In the genomic region with DNA sequence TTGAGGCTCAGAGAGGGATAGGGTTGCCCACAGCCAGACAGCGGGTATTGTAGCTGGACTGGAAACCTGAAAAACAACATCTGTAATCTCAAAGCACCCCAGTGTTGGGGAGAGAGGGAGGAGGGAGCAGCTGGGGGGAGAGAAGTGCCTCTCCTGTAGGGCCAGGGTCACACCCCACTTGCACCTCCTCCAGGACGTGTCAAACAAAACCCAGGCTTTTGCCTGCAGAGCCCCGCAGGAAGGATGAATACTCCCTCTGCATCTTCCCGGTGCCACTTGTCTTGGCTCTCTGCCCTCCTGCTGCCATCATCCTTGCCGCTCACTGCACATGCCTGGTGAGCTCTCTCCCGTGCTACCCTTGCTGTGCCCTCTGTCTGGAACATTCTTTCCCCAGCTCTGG, we compare ENCODE assay signal across 14 mouse cellular contexts. TPM values are rescaled to one million over a fixed set of nuclear protein-coding genes. Genes with fewer than 3 reads are reported as not detected.
A peak's percentile ranks its signal among the peaks of the same experiment; 100 is the strongest.
DNase-seq lines count a peak whose midpoint lies in the region; ATAC-seq and TF ChIP-seq lines count a peak whose summit lies in the region.
"Had no signal": no experiment of that assay in that cellular context is flagged by ENCODE, and none has a peak within 500 bp of the region (broad histone marks: within the 10 kb centered on the region; RNA-seq: fewer than 3 reads in every experiment).

No protein-coding gene starts in this region.

- ATAC-seq in embryonic facial prominence, embryonic 14.5 days (ENCODE audit: low read depth): peak; percentile 47
- no peak for ATAC-seq in midbrain, embryonic 16.5 days
- ATAC-seq in midbrain, postnatal 0 days (ENCODE audit: low FRiP score): no peak
- ATAC-seq in stomach, embryonic 15.5 days (ENCODE audit: insufficient read depth, low FRiP score, low read depth): peak; percentile 45; the same call in 1 of the 2 replicates
- no peak for ATAC-seq in neural tube, embryonic 15.5 days (ENCODE audit: low FRiP score)
- ATAC-seq: hindbrain, embryonic 16.5 days had no signal

- no peaks in the 10 kb centered on the region for H3K27me3 ChIP-seq in embryonic facial prominence, embryonic 14.5 days (replicated peaks; ENCODE audit: control insufficient read depth, insufficient read depth, low read length)
- H3K27me3 ChIP-seq in embryonic facial prominence, embryonic 10.5 days (replicated peaks; ENCODE audit: low read depth, poor library complexity, severe bottlenecking): no peaks in the 10 kb centered on the region
- H3K27me3 ChIP-seq in midbrain, embryonic 16.5 days (ENCODE audit: control insufficient read depth, insufficient read depth, low read depth, low read length): no peaks in the 10 kb centered on the region
- no peaks in the 10 kb centered on the region for H3K27me3 ChIP-seq in midbrain, postnatal 0 days (ENCODE audit: insufficient read depth, low read length)
- H3K27me3 ChIP-seq in stomach, embryonic 15.5 days (replicated peaks): no peaks in the 10 kb centered on the region
- no peaks in the 10 kb centered on the region for H3K27me3 ChIP-seq in neural tube, embryonic 15.5 days (replicated peaks)
- H3K27me3 ChIP-seq: midbrain, embryonic 12.5 days had no signal

- 14% methylated on average over 6 of the region's 6 CpGs for WGBS in embryonic facial prominence, embryonic 14.5 days
- WGBS in embryonic facial prominence, embryonic 10.5 days: 23% methylated on average over 6 of the region's 6 CpGs
- 26% methylated on average over 6 of the region's 6 CpGs for WGBS in midbrain, embryonic 16.5 days
- WGBS in midbrain, postnatal 0 days: 18% methylated on average over 6 of the region's 6 CpGs
- WGBS in stomach, embryonic 15.5 days: 24% methylated on average over 6 of the region's 6 CpGs
- WGBS in neural tube, embryonic 15.5 days: 31% methylated on average over 6 of the region's 6 CpGs

- no peak overlapping the region for H3K27ac ChIP-seq in embryonic facial prominence, embryonic 14.5 days (replicated peaks; ENCODE audit: low read depth, low read length)
- H3K27ac ChIP-seq in embryonic facial prominence, embryonic 10.5 days (replicated peaks): no peak overlapping the region
- no peak overlapping the region for H3K27ac ChIP-seq in midbrain, embryonic 16.5 days (ENCODE audit: low read length)
- H3K27ac ChIP-seq in midbrain, postnatal 0 days (ENCODE audit: low read depth, low read length): no peak overlapping the region
- peak overlapping the region; percentile 52 for H3K27ac ChIP-seq in stomach, embryonic 15.5 days
- no peak overlapping the region for H3K27ac ChIP-seq in neural tube, embryonic 15.5 days (replicated peaks)
- H3K27ac ChIP-seq: liver, embryonic 14.5 days; midbrain, embryonic 12.5 days had no signal

- no peaks in the 10 kb centered on the region for H3K9me3 ChIP-seq in embryonic facial prominence, embryonic 14.5 days (ENCODE audit: control insufficient read depth, low read length)
- no peaks in the 10 kb centered on the region for H3K9me3 ChIP-seq in embryonic facial prominence, embryonic 10.5 days
- no peaks in the 10 kb centered on the region; the same call in 1 of the 2 replicates for H3K9me3 ChIP-seq in midbrain, embryonic 16.5 days (replicated peaks; ENCODE audit: control insufficient read depth, low read length, poor library complexity, severe bottlenecking)
- no peaks in the 10 kb centered on the region for H3K9me3 ChIP-seq in midbrain, postnatal 0 days (ENCODE audit: low read length)
- H3K9me3 ChIP-seq in stomach, embryonic 15.5 days: no peaks in the 10 kb centered on the region
- no peaks in the 10 kb centered on the region for H3K9me3 ChIP-seq in neural tube, embryonic 15.5 days (replicated peaks)
- H3K9me3 ChIP-seq: midbrain, embryonic 12.5 days had no signal

- no peaks in the 10 kb centered on the region for H3K36me3 ChIP-seq in embryonic facial prominence, embryonic 14.5 days (ENCODE audit: control insufficient read depth, insufficient read depth, low read length)
- no peaks in the 10 kb centered on the region for H3K36me3 ChIP-seq in embryonic facial prominence, embryonic 10.5 days (replicated peaks)
- no peaks in the 10 kb centered on the region for H3K36me3 ChIP-seq in midbrain, embryonic 16.5 days (ENCODE audit: control insufficient read depth, insufficient read depth, low read length)
- H3K36me3 ChIP-seq in midbrain, postnatal 0 days (ENCODE audit: insufficient read depth, low read length): no peaks in the 10 kb centered on the region
- no peaks in the 10 kb centered on the region for H3K36me3 ChIP-seq in stomach, embryonic 15.5 days
- H3K36me3 ChIP-seq in neural tube, embryonic 15.5 days: no peaks in the 10 kb centered on the region
- H3K36me3 ChIP-seq: midbrain, embryonic 12.5 days had no signal

- H3K4me2 ChIP-seq in embryonic facial prominence, embryonic 14.5 days (ENCODE audit: low read depth, low read length): no peak overlapping the region
- no peak overlapping the region for H3K4me2 ChIP-seq in midbrain, embryonic 16.5 days (ENCODE audit: low read length)
- no peak overlapping the region for H3K4me2 ChIP-seq in midbrain, postnatal 0 days (ENCODE audit: low read depth, low read length, poor library complexity, severe bottlenecking)
- H3K4me2 ChIP-seq in stomach, embryonic 15.5 days: no peak overlapping the region
- H3K4me2 ChIP-seq in neural tube, embryonic 15.5 days: no peak overlapping the region
- H3K4me2 ChIP-seq: midbrain, embryonic 12.5 days had no signal

- no peak for TF ChIP-seq CTCF in midbrain, postnatal 0 days (IDR thresholded peaks at IDR 0.05)

- H3K4me1 ChIP-seq in embryonic facial prominence, embryonic 14.5 days (ENCODE audit: control insufficient read depth, insufficient read depth, low read length): no peaks in the 10 kb centered on the region
- H3K4me1 ChIP-seq in embryonic facial prominence, embryonic 10.5 days: peaks cover 14% of the 10 kb centered on the region
- H3K4me1 ChIP-seq in midbrain, embryonic 16.5 days (ENCODE audit: control insufficient read depth, insufficient read depth, low read length): no peaks in the 10 kb centered on the region
- H3K4me1 ChIP-seq in midbrain, postnatal 0 days (ENCODE audit: insufficient read depth, low read length): no peaks in the 10 kb centered on the region
- peaks cover 10% of the 10 kb centered on the region; the same call in 1 of the 2 replicates for H3K4me1 ChIP-seq in stomach, embryonic 15.5 days
- H3K4me1 ChIP-seq in neural tube, embryonic 15.5 days: no peaks in the 10 kb centered on the region; the same call in 1 of the 2 replicates
- H3K4me1 ChIP-seq: midbrain, embryonic 12.5 days had no signal

- no peak overlapping the region for H3K4me3 ChIP-seq in embryonic facial prominence, embryonic 14.5 days (ENCODE audit: low read depth, low read length)
- no peak overlapping the region for H3K4me3 ChIP-seq in embryonic facial prominence, embryonic 10.5 days
- no peak overlapping the region for H3K4me3 ChIP-seq in midbrain, embryonic 16.5 days (ENCODE audit: low read depth, low read length)
- no peak overlapping the region for H3K4me3 ChIP-seq in midbrain, postnatal 0 days (ENCODE audit: low read depth, low read length)
- no peak overlapping the region for H3K4me3 ChIP-seq in stomach, embryonic 15.5 days (replicated peaks)
- no peak overlapping the region for H3K4me3 ChIP-seq in neural tube, embryonic 15.5 days (replicated peaks)
- H3K4me3 ChIP-seq: midbrain, embryonic 12.5 days had no signal

- DNase-seq in embryonic facial prominence, embryonic 14.5 days (ENCODE audit: low spot score): peak; percentile 24
- no peak for DNase-seq in embryonic facial prominence, embryonic 10.5 days (ENCODE audit: low spot score)
- DNase-seq in midbrain, postnatal 0 days (ENCODE audit: low spot score): no peak
- DNase-seq in cerebellum, adult 9-11 months: peak; percentile 67
- DNase-seq in layer of hippocampus, adult 18-20 months (ENCODE audit: low spot score in 2 of 2): no peak
- DNase-seq: gastrocnemius, postnatal 36 days; lung, postnatal 14 days; spleen, adult 18-20 months had no signal

- H3K9ac ChIP-seq in embryonic facial prominence, embryonic 14.5 days (ENCODE audit: low read depth, low read length): no peak overlapping the region
- H3K9ac ChIP-seq in midbrain, embryonic 16.5 days (ENCODE audit: low read depth, low read length): peak overlapping the region; percentile 10; the same call in 1 of the 2 replicates
- no peak overlapping the region for H3K9ac ChIP-seq in midbrain, postnatal 0 days (replicated peaks; ENCODE audit: low read length, poor library complexity, severe bottlenecking)
- H3K9ac ChIP-seq in stomach, embryonic 15.5 days: no peak overlapping the region
- no peak overlapping the region for H3K9ac ChIP-seq in neural tube, embryonic 15.5 days (replicated peaks)
- H3K9ac ChIP-seq: liver, embryonic 14.5 days; midbrain, embryonic 12.5 days had no signal

RNA-seq across cellular contexts. Expression of gene Rps6ka1, which starts 10.6 kb away (rescaled TPM):
- 27.3 and 29.9 TPM in 2 replicates for polyA plus RNA-seq in embryonic facial prominence, embryonic 14.5 days (2014; fragmentation: Nextera tagmentation; extraction: Ambion mirVana)
- polyA plus RNA-seq in embryonic facial prominence, embryonic 10.5 days (2016; fragmentation: Nextera tagmentation; extraction: Ambion mirVana): 46.6 and 47.6 TPM in 2 replicates
- 21.9 and 22.2 TPM in 2 replicates for polyA plus RNA-seq in midbrain, embryonic 16.5 days (2015; fragmentation: Nextera tagmentation; extraction: Ambion mirVana)
- 25.2 and 30.9 TPM in 2 replicates for total RNA-seq in midbrain, postnatal 0 days (2014; rRNA removed)
- 20.4 and 21.6 TPM in 2 replicates for polyA plus RNA-seq in midbrain, postnatal 0 days (2015; fragmentation: Nextera tagmentation; extraction: Ambion mirVana)
- polyA plus RNA-seq in stomach, embryonic 15.5 days (2015; fragmentation: Nextera tagmentation; extraction: Ambion mirVana): 73.4 and 76.4 TPM in 2 replicates
- 23.7 and 38.8 TPM in 2 replicates for polyA plus RNA-seq in neural tube, embryonic 15.5 days (2015; fragmentation: Nextera tagmentation; extraction: Ambion mirVana)
- total RNA-seq in layer of hippocampus, adult 18-20 months (2021): 10 to 100 TPM; 10.6 to 10.9 TPM

Comparison
In these comparisons a context has a peak if more than half of its experiments do, and no peak if none do; other contexts are left out.
1. DNase-seq: peak in embryonic facial prominence, embryonic 14.5 days (single experiment) and cerebellum, adult 9-11 months (single experiment); none in embryonic facial prominence, embryonic 10.5 days (single experiment), midbrain, postnatal 0 days (single experiment) and layer of hippocampus, adult 18-20 months (0 of 2).
2. ATAC-seq: peak in embryonic facial prominence, embryonic 14.5 days (single experiment) and stomach, embryonic 15.5 days (single experiment); none in midbrain, embryonic 16.5 days (single experiment), midbrain, postnatal 0 days (single experiment) and neural tube, embryonic 15.5 days (single experiment).